Mouse (Mus musculus) lung, postnatal 4 days (tissue): ENCODE results near the gene Serpina1f.

Experiments used
- DNase-seq, 2 experiments: peaks; one replicate each; pipeline ENCODE4 v3.0.0; 2021

Gene Serpina1f

DNA sequence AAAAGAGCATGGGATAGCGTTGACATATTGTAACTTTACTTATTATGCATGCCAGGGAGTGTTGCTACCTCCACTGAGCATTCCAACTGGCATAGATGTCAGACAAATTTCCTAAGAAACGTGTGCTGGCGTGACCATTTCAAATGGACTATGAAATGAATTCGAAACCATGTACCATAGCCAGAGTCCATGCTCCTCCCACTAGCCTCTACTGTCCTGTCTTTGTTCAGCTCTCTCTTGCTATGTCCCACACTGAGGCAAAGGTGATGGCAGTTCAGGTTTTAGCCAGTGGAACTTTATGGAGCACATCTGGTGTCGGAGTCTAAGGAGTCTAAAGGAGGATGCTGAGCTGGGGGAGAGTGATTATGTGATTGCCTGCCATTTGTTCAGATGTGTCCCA lies 35.3 kb downstream of the Serpina1f start:
- DNase-seq = no peak

GRCm38 (mm10) chr12:103659171-103659570 lies 36.2 kb downstream of the Serpina1f start:
- DNase-seq = no peak

GRCm38 (mm10) chr12:103657991-103658390 lies 37.3 kb downstream of the Serpina1f start:
- no peak for DNase-seq

DNA sequence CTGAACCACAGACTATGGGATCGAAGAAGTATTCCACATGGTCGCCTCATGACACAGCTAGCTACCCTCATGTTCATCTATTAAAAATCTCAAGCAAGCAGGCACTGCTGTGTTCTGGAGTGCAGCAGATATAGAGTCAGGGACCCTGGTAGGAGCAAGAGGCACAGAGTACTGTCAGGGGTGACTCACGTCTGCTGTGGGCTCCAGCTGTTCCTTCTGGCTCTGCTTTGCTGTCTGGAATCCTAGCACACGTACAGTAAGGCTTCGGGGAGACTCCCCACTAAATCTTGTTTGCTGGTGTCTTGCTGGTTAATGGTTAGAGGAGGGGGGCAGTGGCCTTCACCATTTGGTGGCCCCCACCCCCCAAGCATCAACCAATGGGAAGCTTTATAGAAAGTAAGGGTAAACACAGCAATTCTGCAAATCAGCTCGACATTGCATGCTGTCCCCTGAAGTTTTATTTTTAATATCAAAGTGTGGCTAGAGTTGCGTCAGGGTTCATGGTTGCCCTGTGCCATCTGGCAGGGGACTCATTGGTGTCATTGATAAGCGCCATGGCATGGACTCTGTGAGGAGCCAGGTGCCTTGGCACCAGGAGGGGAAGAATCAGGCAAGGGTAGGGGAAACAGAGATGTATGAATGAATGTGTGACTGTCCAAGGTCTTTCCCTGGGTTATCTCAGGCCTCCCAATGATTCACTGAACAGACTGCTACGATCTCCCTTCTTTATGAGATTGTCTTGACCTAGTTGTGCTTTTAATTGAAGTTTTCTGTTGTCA lies 38.3 kb downstream of the Serpina1f start, which contains the start of gene Serpina6:
Gene Serpina6, minus strand, starts transcription at position 365 of the 779 bp plus-strand sequence.
- DNase-seq = no peak

DNA sequence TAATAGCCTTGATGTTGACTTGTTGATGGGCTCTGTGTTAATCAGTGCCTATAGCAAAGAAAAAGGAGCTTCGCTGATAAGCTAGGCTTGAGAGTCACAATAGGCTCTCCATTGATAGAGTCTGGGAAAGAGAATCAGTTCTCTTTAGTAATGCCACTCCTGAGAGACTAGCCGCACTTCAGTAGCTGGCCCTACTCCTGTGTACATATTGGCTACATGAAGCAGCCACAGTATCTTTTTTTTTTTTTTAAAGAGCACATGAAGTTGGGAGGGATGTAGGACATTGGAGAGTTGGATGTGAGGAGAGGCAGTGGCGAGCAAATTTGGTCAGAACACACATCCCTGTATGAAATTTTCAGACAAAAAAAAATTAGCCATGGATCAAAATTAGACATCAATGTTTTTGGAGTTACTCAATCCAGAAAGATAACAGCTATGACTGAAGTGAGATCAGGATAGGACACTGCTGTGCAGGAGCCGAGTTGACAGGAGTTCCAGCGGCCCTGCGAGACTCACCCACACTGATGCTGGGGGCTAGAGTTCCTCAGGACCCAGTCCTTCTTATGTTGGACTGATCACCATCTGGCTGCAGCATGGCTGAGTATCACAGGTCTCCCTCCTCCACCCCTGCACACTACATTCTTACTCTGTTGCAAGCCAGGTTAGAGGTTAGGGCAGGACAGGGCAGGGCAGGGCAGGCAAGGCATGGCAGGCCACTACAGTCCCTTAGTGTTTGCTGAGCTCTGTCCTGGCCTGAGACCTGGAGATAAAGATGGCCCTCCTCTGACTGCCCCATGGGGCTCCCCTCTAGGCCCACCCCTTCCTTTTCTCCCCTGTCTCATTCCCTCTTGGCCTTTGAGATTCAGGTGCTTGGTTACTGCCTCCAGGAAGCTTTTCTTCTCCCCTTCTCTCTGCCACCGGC lies 39.9 kb downstream of the Serpina1f start:
- DNase-seq = peak in 1 of 2 experiments; percentile 34

DNA sequence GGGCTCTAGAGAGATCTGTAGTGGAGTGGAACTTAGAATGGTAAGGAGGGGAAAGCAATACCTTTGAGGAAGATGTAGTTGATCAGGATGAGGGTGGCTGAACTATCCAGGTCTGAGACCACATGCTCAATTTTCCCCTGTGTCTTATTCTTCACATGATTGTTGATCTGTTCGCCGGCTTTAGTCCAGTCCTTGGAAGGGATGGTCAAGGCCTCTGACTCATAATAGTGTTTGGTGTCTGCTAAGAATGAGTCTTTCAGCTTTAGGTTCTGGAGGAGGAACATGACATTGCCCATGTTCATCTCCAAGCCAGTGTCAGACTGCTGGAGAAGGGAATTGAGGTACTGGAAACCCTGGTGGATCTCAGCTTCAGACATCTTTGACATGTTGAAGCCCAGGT lies 41.5 kb downstream of the Serpina1f start:
- DNase-seq = no peak

- DNase-seq = no peak
These were observed 49.0 kb downstream of the Serpina1f start for GRCm38 (mm10) chr12:103646314-103646713.

- no peak for DNase-seq
These were observed 50.7 kb downstream of the Serpina1f start for GRCm38 (mm10) chr12:103644601-103645000.

GRCm38 (mm10) chr12:103643818-103644217 lies 51.5 kb downstream of the Serpina1f start:
- DNase-seq = no peak

- peak; percentile 50 to 83 for DNase-seq
These were observed 52.0 kb downstream of the Serpina1f start for GRCm38 (mm10) chr12:103643336-103643735.
